Mouse (Mus musculus): ENCODE measurements around the gene Itgb1. TPM values are rescaled to one million over a fixed set of nuclear protein-coding genes. Genes with fewer than 3 reads are reported as not detected.

The Itgb1 gene
- polyA plus RNA-seq, 1 experiment from 2014 or later, result 245 TPM

Other genes with a start within 250 kb of the Itgb1 start
- not detected in 2 replicates for gene Gm3952, start 113.0 kb downstream of the Itgb1 start, polyA plus RNA-seq (2016; fragmentation: Nextera tagmentation; extraction: Ambion mirVana)

All from embryonic facial prominence, embryonic 12.5 days (tissue).